Mouse (Mus musculus): ENCODE measurements around the gene Asna1.

Gene Asna1

GRCm38 (mm10) chr8:85034764-85035163 lies 9.7 kb upstream of the Asna1 start:
- peak; percentile 76 for DNase-seq

- DNase-seq = peak; percentile 57
These were observed 8.8 kb upstream of the Asna1 start for GRCm38 (mm10) chr8:85033867-85034266.

DNA sequence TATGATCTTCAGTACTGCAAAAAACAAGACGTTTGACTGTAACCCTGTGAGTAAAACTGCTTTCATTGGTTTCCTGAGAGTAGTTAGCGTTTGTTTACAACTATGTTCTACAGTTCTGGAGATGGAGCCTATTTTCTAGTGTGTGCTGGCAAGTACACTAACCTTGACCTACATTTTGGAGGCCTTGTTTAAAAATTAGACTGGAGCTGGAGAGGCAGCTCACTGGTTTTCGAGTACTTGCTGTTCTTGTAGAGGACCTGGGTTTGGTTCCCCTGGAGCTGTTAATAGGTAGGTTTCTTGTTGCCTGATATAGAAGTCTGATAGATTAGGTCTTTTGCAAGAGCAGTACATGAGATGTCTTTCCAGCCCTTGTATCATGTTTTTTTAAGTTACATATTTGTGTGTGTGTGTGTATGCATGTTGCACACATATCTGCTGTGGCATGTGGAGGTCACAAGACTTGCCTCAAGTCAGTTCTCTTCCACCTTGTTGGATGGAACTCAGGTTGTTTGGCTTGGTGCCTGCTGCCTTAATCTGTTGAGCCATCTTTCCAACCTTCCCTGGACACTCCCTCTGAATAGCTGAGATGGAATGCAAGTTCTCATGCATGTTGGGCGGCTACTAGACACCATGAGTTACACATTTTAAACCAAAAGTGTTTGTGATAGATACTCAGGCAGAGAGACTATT lies 7.7 kb upstream of the Asna1 start:
- no peak for DNase-seq

- DNase-seq = peak; percentile 40
These were observed 4.2 kb upstream of the Asna1 start for GRCm38 (mm10) chr8:85029271-85029670.

GRCm38 (mm10) chr8:85027922-85028321 lies 2.8 kb upstream of the Asna1 start:
- no peak for DNase-seq

DNA sequence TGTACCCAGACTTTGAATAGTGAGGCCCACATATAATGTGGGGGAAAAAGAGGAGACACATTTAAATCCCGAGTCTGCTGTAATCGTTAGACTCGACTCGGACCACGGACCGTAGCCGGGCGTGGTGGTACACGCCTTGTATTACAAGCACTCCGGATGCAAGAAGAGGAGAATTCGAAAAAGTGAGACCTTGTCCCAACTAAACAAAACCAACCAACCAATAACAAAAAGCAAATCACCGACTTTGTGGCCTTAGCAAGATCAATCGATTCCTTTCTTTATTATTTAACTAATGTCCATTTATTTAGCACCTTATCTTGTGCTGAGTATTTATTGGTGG lies 2.4 kb upstream of the Asna1 start:
- DNase-seq = peak; percentile 42

DNA sequence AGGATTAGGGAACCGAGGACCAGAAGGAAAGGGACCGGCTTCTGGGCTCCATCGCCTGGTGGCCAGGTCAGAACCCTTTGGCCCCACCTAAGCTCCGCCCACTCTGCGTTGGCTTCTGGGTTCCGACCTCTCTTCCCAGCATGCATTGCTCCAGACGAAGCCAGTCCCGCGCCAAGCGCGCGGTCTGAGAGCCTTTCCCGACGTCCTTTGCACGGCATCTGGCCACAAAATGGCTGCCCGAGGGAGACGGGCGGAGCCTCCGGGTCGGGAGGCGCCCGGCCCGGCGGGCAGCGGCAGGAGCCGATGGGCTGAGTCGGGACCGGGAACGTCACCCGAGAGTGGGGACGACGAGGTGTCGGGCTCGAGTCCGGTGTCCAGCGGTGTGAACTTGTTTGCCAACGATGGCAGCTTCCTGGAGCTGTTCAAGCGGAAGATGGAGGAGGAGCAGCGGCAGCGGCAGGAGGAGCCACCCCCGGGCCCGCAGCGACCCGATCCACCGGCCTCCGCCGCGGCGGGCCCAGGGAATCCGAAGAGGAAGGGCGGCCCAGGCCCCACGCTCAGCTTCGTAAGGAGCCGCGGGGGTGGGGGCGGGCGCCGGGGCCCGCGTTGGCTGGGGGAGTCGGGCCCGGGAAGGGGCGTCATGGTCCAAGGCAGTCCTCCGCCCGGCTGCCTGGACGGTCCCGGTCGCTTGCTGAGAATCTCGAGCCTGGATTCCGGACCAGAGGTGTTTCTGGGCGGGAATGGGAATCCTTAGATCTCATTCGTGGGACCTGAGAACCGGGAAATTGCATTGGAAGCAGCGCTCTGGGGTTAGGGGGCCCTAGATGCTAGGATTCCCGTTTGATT lies 1.8 kb upstream of the Asna1 start, which contains the start of gene Trir:
TSS of gene Trir (plus strand) at position 154 of the 846 bp plus-strand sequence.
- DNase-seq = peak; percentile 96

DNA sequence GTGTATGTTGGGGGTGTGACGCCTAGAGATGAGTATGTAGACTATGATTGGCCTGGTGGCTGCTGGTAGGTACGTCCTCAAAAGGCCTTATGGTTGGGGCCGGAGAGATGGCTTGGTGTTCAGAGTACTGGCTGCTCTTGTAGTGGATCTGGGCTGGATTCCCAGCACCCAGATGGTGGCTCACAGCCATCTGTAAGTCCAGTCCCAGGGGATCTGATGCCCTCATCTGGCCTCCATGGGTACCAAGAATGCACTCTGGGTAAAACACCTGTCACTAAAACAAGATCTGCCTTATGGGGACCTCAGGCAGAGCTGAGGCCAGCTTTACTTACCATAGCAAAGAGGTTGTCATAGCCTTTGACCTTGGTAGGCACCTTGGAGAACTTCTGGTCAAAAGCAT lies 1.2 kb downstream of the Asna1 start:
- peak; percentile 51 for DNase-seq

GRCm38 (mm10) chr8:85021514-85022055 lies 3.5 kb downstream of the Asna1 start:
- no peak for DNase-seq

DNA sequence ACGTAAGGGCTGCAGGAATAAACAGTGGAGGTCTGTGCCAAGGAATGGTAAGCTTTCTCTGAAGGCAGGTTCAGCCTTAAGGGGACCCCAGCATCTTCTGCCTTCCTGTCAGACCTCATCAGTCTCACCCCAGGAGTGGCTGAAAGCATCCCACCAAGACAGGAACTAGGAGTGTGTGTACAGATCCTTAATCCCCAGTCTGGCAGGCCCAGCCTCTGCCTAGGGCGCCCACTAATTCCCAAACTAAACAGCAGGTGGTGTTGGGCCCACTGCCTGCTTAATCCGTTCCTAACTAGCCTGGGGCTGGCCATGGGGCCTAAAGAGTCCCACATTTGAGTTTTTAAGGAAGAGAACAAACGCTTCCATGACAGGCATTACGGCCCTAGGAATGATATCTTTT lies 7.9 kb downstream of the Asna1 start:
- DNase-seq = no peak

DNA sequence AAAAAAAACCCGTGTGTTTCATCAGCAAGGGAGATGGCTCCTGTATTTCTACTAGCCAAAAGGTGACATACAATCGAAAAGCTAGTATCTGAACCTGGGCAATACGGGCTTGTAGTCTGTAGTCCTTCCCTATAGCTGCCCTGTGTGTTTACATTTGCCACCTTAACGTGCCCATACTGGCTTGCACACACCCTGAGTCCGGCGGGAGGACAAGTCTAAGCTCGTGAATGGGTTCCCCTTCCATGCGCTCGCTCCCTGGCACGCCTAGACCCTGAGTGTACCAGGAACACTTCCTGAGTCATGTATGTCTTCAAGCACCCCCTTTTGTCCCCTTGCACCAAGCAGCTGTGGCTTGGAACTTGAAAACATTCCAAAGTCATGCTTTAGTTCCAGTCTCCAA lies 8.4 kb downstream of the Asna1 start:
- DNase-seq = no peak

- no peak for DNase-seq
These were observed 10.7 kb downstream of the Asna1 start, which contains the start of gene Best2 for GRCm38 (mm10) chr8:85014431-85014830. Gene Best2 (minus strand): TSS chr8:85014531.

GRCm38 (mm10) chr8:85013230-85013840 lies 11.7 kb downstream of the Asna1 start:
- DNase-seq = peak; percentile 81

GRCm38 (mm10) chr8:85011242-85011641 lies 13.8 kb downstream of the Asna1 start:
- no peak for DNase-seq

DNA sequence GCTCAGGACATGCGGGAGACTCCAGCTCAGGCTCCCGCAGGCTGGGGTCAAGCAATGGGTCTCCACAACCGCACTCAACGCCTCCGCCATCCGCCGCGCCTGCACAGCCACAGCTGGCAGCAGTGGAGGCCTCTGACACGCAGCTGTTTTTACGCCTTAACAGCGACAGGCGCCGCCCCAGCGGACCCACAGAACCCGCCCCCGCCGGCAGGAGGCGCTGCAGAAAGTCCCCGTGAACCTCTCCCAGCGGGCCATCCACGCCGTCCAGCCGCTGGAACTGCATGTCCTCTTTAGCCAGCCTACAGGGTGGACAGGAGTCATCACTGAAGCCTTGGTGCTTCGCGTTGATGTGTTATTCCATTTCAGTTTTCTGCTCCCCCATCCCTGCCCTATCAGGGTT lies 17.4 kb downstream of the Asna1 start:
- DNase-seq = no peak

GRCm38 (mm10) chr8:84997649-84998295 lies 27.3 kb downstream of the Asna1 start:
- peak; percentile 95 for DNase-seq

GRCm38 (mm10) chr8:84996978-84997377 lies 28.1 kb downstream of the Asna1 start:
- DNase-seq = no peak

- DNase-seq = no peak
These were observed 29.4 kb downstream of the Asna1 start for GRCm38 (mm10) chr8:84995680-84996079.

GRCm38 (mm10) chr8:84994375-84994774 lies 30.7 kb downstream of the Asna1 start:
- no peak for DNase-seq

DNA sequence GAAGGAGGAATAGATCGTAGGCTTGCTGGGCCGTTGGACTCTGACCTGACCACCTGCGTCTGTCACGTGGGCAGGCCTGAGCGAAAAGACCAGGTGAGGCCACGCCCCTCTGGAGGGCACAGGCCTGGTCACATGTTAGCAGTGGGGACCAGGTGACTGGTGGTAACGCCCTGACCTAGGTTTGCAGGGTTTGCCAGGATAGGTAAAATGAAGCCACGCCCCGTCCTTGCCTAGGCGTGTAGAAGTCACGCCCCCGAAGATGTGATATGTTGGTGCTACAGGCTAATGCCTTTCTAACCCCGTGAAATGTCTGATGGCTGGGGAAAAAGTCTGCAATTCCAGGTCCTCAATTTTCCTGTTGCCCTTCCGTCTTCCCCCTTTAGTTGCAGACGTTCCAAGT lies 34.2 kb downstream of the Asna1 start:
- peak; percentile 85 for DNase-seq

DNA sequence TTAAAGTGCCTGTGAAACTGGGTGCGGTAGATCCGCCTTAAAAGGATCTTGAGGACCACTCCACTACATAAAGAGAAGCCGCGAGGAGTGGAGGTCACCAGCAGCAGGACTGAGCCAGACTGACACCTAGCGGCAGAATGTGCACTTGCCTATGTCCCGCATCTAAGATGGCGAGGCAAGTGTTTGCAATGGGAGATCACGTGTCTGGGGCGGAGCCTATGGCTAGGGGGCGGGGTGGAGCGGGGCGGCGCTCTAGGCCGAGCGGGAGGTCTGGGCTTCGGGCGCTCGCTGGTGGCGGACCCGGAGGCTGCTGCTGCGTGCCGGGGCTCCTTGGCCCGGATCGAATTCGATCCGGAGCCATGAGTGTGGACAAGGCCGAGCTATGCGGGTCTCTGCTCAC lies 34.7 kb downstream of the Asna1 start, which contains the start of gene Hook2:
TSS of gene Hook2 (plus strand) at position 255 of the 400 bp plus-strand sequence.
- DNase-seq = peak; percentile 98

DNA sequence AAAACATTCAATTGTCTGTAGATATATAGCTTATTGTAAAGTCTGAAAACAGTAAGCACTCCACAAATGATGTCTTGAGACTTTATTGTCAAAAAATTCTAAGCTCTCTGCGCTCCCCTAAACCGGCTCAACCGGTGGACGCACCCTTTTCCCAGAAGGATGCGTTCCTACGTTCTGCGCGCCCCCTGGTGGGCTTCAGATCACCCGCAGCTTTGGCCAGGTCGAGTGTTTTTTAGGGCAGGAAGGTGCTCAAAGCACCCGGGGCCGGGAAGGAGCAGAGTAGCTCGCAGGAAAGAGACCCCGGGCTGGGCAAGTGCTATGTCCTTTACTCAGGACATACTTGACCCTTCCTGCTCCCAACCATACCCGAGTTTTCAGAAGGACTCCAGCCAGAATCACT lies 35.3 kb downstream of the Asna1 start:
- DNase-seq = peak; percentile 93

- peak; percentile 78 for DNase-seq
These were observed 35.8 kb downstream of the Asna1 start for GRCm38 (mm10) chr8:84989311-84989731.

All from cerebellum, adult 9-10 months (tissue).